Mouse (Mus musculus) 3T3-L1 (cell line): ENCODE measurements around the gene Necab3.

Experiments
- DNase-seq: peaks from one replicate; pipeline ENCODE4 v3.0.0-alpha.2; 2015; ENCODE audit warnings: low read depth, low spot score

The Necab3 gene

DNA sequence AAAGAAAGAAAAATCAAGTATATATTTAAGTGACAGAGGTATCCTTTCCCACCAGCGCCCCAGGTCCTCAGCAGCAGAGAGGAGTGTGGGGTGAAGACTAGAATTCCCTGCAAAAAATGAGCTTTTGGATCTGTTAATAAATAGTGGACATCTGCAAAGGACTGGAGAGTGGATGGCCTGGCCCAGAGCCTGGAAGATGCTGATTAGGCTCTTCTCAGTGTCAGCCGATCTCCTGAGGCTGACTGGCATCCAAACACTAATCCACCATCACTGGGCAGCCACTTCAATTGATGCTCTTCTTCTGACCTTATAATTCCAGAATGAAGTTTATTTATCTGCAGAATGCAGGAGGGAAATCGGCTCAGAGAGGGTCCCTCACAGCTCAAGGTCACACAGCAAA lies 14.3 kb upstream of the Necab3 start:
- no peak for DNase-seq

DNA sequence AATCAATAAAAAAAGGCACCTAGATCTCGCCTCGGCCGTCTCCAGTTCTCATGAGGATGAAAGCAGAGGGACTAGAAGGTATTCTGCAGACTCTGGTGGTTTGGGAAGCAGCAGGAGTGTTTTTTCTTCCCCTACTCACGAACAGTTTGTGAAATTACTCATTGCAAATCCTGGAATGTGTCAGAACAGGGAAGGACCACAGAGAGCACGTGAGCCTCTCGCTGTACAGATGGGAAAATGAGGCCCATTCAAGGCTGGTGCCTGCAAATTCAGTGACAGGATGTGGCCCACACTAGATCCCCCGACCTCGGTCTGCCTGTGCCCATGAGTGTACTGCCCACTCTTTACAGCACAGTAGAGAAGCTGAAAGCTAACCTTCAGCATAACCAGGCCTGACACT lies 13.3 kb upstream of the Necab3 start:
- DNase-seq, result peak; percentile 64

DNA sequence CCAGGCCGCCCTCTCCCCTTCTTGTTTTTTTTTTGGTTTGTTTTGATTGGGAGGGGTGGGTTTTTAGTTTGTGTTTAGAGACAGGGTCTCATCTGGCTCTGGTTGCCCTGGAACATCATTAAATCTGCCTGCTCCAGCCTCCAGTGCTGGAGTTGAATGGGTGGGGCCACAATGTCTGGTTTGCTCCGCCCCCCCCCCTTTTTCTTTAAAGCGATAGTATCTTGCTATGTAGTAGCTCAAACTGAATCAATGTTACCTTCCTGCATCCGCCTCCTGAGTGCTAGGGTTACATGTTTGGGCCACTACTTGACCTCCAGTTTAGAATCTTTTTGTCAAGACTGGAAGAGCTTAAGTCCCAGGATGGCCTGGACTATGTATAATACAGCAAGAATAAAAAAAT lies 12.6 kb upstream of the Necab3 start:
- DNase-seq, result peak; percentile 57

DNA sequence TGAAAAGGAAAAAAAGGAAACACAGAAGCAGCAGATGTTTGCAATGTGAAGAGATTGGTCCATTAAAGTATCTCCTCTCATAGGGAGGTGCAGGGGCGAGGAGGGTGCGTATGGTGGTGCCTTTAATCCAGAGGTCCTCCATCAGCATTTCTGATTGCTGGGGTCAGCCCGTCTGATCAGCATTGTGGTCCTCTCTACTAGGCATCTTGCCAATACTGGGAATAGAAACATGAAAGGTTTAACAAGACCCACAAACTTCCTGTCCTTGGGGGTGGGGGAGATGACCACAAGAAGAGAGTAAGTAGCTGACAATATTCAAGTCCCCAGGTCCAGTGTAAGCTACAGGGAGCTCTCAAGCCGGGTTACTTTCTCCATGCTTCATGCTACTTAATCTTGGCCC lies 12.0 kb upstream of the Necab3 start:
- DNase-seq, result peak; percentile 51

DNA sequence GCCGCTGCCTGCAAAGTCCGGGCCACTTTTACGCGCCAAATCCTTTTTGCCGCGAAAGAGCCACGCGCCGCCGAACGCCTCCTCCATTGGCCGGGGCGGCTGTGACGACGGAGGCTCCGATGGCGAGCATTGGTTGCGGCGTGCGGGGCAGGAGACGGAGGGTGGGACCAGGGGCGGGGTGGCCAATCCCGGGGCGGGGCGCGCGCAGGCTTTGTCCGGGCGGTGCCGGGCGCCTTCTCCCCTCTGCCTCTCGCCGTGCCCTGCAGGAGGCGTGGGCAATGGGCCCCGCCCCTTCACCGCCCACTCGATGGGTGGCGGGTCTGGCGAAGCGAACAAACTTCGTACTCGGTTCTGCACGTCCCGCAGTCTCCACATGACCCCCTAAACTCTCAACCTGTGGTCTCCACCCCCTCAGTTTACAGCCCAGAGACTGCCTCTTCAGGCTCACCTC lies 11.2 kb upstream of the Necab3 start, which contains the start of gene E2f1:
Gene E2f1 (minus strand): TSS at position 57 of the 451 bp plus-strand sequence.
- peak; percentile 96 for DNase-seq

DNA sequence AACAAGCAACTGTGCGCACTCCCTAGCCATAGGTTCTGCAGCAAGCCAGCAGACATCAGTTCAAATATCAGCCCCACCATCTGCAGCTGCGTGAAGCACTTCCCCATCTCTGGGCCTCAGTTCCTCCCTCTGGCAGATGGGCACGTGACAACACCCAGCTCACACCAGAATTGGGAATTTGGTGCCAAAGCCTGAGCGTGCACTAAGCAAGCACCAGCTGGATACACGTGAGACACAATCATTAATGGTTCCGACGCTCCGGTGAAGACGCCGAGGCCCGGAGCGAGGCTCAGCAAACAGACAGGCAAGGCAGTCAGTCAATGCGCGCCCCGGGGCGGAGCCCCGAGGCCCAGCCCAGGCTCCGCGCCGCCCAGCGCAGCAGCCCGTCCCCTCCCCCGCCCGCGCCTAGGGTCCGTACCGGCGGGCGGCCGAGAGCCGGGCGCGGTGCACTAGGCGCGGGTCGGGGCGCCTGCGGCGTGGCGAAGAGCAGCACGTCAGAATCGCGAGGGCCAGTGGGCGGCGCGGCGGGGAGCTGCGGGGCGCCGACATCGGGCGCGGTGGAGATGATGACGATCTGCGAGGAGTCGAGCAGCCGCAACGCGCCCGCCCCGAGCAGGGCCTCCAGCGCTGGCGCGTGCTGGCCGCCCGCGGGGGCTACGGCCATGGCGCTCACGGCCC lies 10.5 kb upstream of the Necab3 start:
- DNase-seq, result peak; percentile 79

DNA sequence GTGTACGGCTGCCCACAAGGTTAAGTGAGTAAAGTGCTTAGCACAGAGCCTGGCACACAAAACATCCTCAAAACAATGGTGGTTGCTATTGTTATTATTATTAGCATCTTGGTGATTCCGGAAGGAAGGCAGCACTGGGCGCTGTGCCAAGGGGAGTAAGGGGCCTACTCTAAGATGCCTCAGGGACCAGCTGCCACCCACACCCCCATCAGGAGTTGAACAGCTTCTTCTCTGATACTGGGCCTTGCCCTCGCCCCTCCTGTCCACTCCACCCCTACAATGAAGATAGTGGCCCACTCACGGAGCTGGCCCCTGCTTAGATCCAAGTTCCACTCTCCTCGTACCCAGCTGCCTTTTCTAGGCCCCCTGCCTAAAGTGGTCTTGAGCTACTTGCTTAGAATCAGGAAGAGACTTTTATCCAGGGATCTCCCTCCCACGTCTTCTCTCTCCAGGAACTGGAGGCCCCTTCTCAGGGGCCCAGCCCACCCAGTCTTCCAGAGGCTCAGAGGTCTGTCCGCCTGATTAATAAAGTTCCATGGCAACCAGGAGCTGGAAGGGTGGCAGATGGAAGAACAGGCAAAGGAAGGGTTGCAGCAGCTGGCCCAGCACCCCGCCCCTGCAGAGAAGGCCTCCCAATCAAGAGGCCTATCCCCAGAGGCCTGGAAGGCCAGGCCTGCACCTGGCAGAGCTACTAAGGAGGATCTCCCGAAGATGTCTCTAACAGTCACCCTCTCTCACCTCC lies 9.8 kb upstream of the Necab3 start:
- DNase-seq, result peak; percentile 56

DNA sequence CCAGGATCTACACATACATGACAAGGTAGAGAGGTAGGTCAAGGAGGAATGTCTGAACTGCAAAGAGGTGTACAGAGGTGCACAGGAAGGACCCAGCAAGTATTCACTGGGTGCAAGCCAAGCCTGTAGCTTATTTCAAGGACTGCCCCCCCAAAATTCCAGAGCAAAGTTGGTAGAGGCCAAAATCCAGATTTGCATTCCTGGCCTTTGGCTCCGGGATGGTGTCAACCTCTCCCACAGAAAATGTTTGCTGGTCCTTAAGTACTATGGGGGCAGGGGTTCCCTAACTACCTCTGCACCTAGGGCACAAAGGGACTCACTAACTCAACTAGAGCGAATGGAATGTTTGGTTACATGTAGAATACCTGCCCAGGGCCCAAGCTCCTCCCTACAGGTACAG lies 9.1 kb upstream of the Necab3 start:
- DNase-seq, result peak; percentile 38

DNA sequence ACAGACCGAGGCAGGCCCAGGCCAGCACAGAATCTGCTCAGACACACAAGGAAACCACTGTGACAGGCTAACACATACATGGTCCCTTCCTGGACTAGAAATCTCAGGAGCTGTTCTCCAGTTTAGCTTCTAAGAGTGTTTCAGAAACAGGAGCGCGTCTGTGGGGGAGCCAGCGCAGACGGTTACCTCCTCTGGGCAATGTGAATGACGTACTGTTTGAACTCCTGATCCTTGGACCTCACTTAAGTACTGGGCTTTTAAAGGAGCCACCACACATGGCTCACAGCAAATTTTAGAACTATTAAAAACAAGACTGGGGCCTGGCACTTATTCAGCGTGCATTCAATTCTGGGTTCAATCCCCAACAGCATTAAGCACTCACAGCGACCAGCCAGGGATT lies 8.0 kb upstream of the Necab3 start:
- no peak for DNase-seq

DNA sequence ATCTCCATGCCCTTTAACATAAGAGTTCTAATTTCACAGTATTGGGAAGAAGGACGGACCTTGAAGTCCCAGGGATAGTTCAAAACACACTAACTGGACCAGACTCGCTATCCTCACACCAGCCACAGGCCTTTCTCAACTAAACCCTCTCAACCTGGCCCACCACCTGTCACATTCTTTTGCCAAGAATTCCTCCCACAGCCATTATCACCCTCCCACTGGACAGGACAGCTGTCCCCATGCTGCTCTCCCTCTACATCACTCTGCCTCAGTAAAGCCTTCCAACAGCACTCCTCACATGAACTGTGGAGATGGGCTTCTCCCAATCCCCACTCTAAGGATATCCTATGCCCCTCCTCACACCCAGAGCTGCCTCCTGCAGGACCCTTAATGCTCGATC lies 6.9 kb upstream of the Necab3 start:
- DNase-seq, result no peak

DNA sequence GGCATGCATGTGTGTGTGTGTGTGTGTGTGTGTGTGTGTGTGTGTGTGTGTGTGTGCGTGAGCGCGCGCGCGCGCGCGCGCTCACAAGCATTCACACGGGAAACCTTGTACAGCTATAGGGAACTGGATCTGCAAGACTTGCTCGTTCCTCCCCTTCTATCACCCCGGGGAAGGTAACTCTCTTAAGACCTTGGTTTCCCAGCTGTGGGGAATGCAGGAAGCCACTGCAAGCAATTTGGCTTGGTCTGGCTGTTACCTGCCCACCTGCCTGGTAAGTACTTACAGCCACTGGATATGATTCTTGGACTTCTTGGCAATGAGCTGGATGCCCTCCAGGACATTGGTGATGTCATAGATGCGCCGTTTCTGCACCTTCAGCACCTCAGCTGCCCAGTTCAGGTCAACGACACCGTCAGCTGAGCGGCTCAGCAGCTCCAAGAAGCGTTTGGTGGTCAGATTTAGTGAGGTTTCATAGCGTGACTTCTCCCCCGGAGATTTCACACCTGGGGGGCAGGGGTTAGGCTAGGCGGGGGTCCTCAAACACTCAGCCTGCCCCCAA lies 5.0 kb upstream of the Necab3 start:
- DNase-seq, result no peak

DNA sequence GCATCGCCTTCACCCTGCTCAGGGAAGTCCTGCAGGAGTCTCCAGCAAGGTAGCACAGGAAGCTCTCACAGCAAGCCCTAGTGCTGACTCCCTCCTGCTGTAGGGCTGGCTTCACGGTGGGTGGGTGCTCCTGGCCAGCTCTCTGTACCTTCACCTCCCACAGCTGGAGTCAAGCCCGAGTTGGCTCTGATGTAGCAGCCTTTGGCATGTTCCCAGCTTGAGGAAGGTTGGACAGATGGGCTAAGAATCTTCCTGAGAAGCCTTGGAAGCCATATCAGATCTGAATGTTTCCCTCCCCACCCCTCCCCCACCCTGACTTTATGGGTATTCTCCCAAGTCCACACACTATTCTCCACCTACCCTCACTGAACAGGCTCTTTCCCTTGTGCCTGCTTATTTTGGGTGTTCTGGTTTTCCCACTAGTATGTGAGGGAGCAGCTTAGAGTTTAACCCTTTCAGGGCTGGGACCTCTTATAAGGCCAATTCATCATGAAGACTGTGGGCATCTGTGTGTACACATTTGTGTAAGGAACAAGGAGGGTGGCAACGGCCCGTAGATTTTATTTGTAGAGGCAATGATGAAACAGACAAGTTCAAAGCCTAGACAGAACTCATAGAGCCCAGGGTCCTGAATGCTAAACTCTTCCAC lies 1.4 kb downstream of the Necab3 start:
- DNase-seq, result peak; percentile 40

DNA sequence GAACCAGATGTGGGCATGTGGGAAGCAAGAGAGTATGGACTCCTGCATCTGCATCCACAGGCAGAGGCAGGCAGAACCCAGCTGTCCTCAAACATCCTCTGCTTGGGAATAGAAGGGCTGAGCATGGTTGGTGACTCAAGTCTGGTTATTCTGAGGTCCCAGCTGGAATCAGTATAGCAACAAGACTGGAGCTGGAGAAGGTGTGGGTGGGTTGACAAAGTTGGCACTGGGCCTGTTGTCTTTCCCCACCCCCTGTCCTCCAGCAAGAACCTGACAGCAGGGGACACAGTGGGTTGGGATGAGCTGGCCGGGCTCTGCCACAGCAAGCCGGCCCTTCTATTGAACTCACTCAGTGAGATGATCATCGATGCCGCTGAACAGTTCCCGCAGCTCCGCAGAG lies 3.5 kb downstream of the Necab3 start:
- no peak for DNase-seq

DNA sequence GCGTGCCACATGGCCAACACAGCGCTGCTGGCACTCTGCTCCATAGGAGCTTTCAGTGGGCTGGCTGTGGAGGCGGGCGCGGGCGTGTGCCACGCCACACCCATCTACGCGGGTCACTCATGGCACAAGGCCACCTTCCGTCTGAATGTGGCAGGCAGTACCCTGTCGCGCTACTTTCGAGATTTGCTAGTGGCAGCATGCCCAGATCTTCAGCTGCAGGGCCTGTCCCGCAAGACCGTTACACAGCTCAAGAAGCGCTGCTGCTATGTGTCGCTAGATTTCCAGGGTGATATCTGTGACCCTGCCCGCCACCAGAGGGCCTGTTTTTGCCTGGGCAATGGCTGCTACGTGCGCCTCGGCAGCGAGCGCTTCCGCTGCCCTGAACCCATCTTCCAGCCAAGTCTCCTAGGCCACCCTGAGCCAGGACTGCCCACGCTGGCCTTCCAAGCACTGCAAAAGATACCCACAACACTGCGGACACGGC lies 6.2 kb downstream of the Necab3 start:
- peak; percentile 23 for DNase-seq

DNA sequence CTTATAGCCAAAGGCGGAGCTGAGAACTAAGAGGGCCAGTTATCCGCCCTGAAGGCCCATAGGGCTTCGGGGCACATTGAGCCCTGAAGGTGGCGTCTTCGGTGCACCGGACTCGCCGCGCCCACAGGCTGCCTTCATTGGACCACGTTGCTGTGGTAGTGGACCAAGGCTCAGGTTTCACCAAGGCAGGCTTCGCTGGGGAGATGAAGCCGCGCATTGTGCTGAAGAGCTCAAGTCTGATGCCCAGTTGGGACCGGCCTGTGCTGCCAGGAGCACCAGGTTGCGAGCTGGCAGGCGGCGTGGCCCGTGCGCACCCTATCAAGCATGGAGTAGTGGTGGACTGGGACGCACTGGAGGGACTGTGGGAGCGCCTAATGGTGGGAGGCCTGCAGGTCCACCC lies 6.8 kb downstream of the Necab3 start:
- DNase-seq, result no peak

DNA sequence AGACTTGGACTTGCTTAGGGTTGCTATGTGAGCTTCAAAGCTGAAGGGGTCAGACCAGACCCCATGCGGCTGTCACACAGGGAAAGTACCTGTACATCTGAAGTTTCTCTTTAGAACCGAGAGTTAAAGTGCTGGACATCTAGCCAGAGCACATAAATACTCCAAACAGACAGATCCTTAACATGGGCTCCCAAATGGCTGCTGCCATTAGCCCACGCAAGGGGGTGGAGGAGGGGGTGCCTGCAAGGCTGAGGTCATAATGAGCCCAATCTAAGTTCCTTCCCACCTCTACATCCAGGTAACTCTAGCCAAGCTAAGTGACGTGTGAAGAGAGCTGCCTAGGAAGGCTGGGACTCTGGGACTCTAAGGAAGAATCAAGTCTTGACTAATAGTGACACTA lies 7.2 kb downstream of the Necab3 start, which contains the start of gene Actl10:
Gene Actl10 (plus strand): TSS at position 301 of the 400 bp plus-strand sequence.
- DNase-seq, result no peak

DNA sequence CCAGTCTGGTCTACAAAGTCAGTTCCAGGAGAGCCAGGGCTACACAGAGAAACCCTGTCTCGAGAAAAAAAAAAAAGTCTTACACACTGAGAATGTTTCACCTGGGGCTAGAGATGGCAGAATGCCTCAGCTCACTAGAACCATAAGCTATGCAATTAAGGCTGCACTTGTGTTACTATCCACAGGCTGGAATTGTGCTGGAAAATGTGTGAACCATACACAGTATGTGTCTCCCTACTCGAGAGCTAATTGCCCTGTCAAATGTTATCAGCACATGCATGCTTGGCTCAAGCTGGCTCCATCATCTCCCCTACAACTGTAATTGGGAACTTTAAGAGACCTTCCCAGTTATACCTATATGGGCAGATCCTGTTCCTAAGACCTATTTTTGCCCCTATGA lies 7.8 kb downstream of the Necab3 start:
- no peak for DNase-seq

DNA sequence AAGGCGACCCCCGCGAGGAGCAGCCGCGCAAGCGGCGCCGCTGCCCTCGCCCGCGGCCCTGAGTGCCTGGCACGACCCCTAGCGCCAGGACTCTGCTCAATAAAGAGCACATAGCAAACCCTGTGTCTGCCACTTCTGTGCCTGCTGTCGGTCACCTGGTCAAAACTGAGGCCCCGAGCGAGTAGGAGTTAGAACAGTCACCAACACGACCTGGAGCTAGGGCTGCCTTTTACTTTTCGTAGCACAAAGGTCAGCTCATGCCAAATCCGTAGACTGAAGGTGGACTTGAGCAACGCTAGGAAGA lies 8.9 kb downstream of the Necab3 start:
- no peak for DNase-seq

DNA sequence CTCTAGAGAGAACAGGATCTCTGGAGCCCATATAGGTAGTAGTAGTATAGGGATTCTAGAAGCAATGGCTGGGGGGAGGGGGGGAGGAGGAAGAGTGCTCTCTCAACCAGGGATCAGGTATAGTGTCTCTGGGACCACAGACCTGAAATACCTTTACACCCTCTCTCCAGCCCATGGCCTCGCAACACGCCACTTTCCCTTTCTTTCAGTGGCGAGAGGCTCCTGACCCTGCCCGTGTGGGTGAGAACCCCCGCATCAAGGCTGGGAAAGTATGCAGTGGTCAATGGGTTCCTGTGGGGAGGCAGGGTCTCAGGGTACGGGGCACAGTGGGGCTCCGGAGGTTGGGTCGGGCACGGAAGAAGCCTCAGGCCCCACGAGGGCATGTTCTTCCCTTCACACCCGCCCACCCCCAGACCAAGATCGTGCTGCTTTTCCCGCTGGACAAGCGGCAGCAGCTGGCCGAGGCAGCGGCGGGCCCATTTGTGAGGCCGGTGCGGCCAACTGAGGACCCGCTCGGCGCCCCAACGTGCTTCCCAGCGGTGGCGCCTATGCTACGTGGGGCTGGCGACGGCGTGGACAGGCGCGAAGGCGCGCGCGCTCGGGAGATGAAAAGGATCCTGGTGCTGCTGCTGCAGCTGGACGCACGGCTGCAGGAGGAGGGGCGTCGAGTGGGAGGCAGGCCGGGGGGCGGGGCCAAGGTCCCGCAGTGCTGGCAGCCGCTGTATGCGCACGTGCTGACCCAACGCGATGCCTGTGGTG lies 9.4 kb downstream of the Necab3 start:
- no peak for DNase-seq

DNA sequence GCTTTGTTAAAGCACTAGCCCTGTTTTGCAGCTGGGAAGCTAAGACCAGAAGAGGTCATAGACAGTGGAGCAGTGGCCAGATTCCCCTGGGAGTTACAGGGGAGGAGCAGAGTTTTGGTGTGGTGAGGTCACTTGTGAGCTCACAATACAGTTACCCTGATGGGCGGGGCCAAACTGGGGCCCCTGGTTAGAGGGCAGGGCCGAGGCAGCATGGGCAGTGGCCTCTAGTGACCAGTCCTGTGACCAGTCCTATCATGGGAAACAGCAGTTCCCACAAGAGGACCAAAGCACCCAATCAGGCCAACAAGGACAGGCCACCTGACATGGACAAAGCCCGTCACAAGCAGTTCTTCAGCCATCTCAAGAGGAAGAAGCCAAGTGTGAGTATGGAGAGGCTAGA lies 10.0 kb downstream of the Necab3 start:
- peak; percentile 72 for DNase-seq

DNA sequence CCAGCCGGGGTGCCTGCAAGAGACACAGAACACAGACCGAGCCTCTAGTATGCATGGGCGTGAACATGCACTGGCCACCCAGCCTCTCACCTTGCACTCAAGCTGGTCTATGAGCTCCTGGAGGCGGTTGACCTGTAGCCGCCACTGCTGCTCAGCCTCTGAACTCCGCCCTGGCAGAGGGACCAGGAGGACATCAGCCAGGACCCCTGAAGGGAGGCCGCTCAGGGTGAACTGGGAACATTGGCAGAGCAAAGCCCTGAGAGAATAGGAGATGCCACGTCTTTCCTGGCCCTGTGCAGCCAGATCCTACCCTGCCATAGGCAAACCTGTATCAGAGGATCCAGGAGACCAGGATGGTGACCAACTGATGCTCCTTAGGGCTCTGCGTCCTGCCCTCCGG lies 12.0 kb downstream of the Necab3 start, which contains the start of gene 1700003F12Rik:
Gene 1700003F12Rik (plus strand): TSS at position 375 of the 400 bp plus-strand sequence.
- no peak for DNase-seq
